Mouse (Mus musculus): ENCODE data around the gene H2-K1. TPM values are rescaled to one million over a fixed set of nuclear protein-coding genes. Genes with fewer than 3 reads are reported as not detected.

H2-K1 gene
- polyA plus RNA-seq, 1 experiment from 2014 or later, result 82.2 TPM

GRCm38 (mm10) chr17:33969394-33969793, 30.8 kb downstream of the H2-K1 start:
- Histone ChIP-seq H3K4me2 (ENCODE audit: low read length) (no peak overlapping the region), H3K27ac (no peak overlapping the region), H3K36me3 (ENCODE audit: insufficient read depth, low read length) (peaks cover 9% of the 10 kb centered on the region; the same call in 1 of the 2 replicates), H3K27me3 (ENCODE audit: insufficient read depth, low read length) (no peaks in the 10 kb centered on the region), H3K9ac (ENCODE audit: low read depth, low read length) (no peak overlapping the region), H3K9me3 (replicated peaks; ENCODE audit: low read length) (no peaks in the 10 kb centered on the region), H3K4me3 (replicated peaks; ENCODE audit: low read depth, low read length) (no peak overlapping the region), H3K4me1 (replicated peaks; ENCODE audit: insufficient read depth, low read length) (no peaks in the 10 kb centered on the region)
- WGBS, result 82% methylated on average over 4 of the region's 4 CpGs
- ATAC-seq (replicated peaks; ENCODE audit: low FRiP score, low read depth) (no peak), DNase-seq (ENCODE audit: low spot score) (no peak)
- TF ChIP-seq CTCF (IDR thresholded peaks at IDR 0.05; ENCODE audit: low read depth), result peak; percentile 39; the same call in 1 of the 2 replicates

- TF ChIP-seq CTCF (IDR thresholded peaks at IDR 0.05; ENCODE audit: low read depth), result peak; percentile 56; the same call in 1 of the 2 replicates
- peak; percentile 55 for ATAC-seq (replicated peaks; ENCODE audit: low FRiP score, low read depth)
- Histone ChIP-seq H3K9me3 (replicated peaks; ENCODE audit: low read length) (no peaks in the 10 kb centered on the region), H3K4me1 (replicated peaks; ENCODE audit: insufficient read depth, low read length) (no peaks in the 10 kb centered on the region), H3K4me3 (replicated peaks; ENCODE audit: low read depth, low read length) (no peak overlapping the region), H3K27ac (no peak overlapping the region), H3K9ac (ENCODE audit: low read depth, low read length) (no peak overlapping the region), H3K27me3 (ENCODE audit: insufficient read depth, low read length) (no peaks in the 10 kb centered on the region), H3K36me3 (ENCODE audit: insufficient read depth, low read length) (peaks cover 9% of the 10 kb centered on the region; the same call in 1 of the 2 replicates), H3K4me2 (ENCODE audit: low read length) (no peak overlapping the region)
- DNase-seq (ENCODE audit: low spot score), result peak; percentile 74
- WGBS, result 32% methylated on average over 5 of the region's 5 CpGs
These were observed 31.2 kb downstream of the H2-K1 start for GRCm38 (mm10) chr17:33968927-33969326.

- Histone ChIP-seq H3K9me3 (replicated peaks; ENCODE audit: low read length) (no peaks in the 10 kb centered on the region), H3K27ac (no peak overlapping the region), H3K36me3 (ENCODE audit: insufficient read depth, low read length) (peaks cover 9% of the 10 kb centered on the region; the same call in 1 of the 2 replicates), H3K9ac (ENCODE audit: low read depth, low read length) (no peak overlapping the region), H3K4me3 (replicated peaks; ENCODE audit: low read depth, low read length) (no peak overlapping the region), H3K4me2 (ENCODE audit: low read length) (no peak overlapping the region), H3K4me1 (replicated peaks; ENCODE audit: insufficient read depth, low read length) (no peaks in the 10 kb centered on the region), H3K27me3 (ENCODE audit: insufficient read depth, low read length) (no peaks in the 10 kb centered on the region)
- peak; percentile 93 for TF ChIP-seq CTCF (IDR thresholded peaks at IDR 0.05; ENCODE audit: low read depth)
- ATAC-seq (replicated peaks; ENCODE audit: low FRiP score, low read depth), result peak; percentile 56
- 3% methylated on average over 9 of the region's 9 CpGs for WGBS
- DNase-seq (ENCODE audit: low spot score), result peak; percentile 83
These were observed 31.7 kb downstream of the H2-K1 start for GRCm38 (mm10) chr17:33968489-33968888.

GRCm38 (mm10) chr17:33965846-33966550, 34.1 kb downstream of the H2-K1 start:
- whole genome bisulfite sequencing, result 85% methylated on average over 16 of the region's 16 CpGs
- Histone ChIP-seq H3K9me3 (replicated peaks; ENCODE audit: low read length) (no peaks in the 10 kb centered on the region), H3K27me3 (ENCODE audit: insufficient read depth, low read length) (no peaks in the 10 kb centered on the region), H3K36me3 (ENCODE audit: insufficient read depth, low read length) (peaks cover 28% of the 10 kb centered on the region), H3K27ac (no peak overlapping the region), H3K4me2 (ENCODE audit: low read length) (no peak overlapping the region), H3K9ac (ENCODE audit: low read depth, low read length) (no peak overlapping the region), H3K4me3 (replicated peaks; ENCODE audit: low read depth, low read length) (no peak overlapping the region), H3K4me1 (replicated peaks; ENCODE audit: insufficient read depth, low read length) (no peaks in the 10 kb centered on the region)
- TF ChIP-seq CTCF (IDR thresholded peaks at IDR 0.05; ENCODE audit: low read depth), result no peak
- DNase-seq (ENCODE audit: low spot score) (no peak), ATAC-seq (replicated peaks; ENCODE audit: low FRiP score, low read depth) (no peak)

DNA sequence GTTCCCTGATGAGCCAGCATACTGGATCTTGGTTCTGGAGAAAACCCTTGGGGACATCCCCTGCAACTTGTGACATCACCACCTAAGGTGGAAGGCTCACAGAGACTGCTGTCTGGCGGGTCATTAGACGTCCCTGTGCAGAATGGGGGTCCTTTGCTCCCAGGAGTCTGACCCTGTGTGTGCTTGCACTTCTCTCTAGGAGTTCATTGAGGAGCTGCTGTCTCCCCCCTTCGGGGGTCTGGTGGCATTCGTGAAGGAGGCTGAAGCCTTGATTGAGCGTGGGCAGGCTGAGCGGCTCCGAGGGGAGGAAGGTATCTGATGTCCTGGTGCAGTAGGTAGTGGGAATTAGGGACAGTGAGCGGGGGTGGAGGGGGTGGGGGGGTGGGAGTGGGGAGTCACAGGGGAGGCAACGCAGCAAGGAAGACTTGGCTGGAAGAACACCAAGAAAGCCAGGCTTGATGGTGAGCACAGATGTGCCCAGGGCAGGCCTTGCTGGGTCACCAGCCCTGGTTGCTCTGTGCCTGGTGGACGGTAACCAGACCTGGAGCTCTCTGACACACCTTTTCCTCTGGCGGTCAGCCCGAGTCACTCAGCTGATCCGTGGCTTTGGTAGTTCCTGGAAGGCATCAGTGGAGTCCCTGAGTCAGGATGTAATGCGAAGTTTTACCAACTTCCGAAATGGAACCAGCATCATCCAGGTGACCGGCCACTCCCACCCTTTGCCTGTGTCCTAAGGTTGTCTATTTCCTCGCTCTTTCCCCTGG, 34.9 kb downstream of the H2-K1 start:
- no peak overlapping the region for H3K4me3 ChIP-seq (replicated peaks; ENCODE audit: low read depth, low read length)
- H3K9ac ChIP-seq (ENCODE audit: low read depth, low read length), result no peak overlapping the region
- H3K36me3 ChIP-seq (ENCODE audit: insufficient read depth, low read length), result peaks cover 31% of the 10 kb centered on the region
- DNase-seq (ENCODE audit: low spot score) (no peak), ATAC-seq (replicated peaks; ENCODE audit: low FRiP score, low read depth) (no peak)
- no peaks in the 10 kb centered on the region for H3K4me1 ChIP-seq (replicated peaks; ENCODE audit: insufficient read depth, low read length)
- no peak overlapping the region for H3K4me2 ChIP-seq (ENCODE audit: low read length)
- no peak overlapping the region for H3K27ac ChIP-seq
- no peak for TF ChIP-seq CTCF (IDR thresholded peaks at IDR 0.05; ENCODE audit: low read depth)
- whole genome bisulfite sequencing, result 81% methylated on average over 17 of the region's 17 CpGs
- no peaks in the 10 kb centered on the region for H3K27me3 ChIP-seq (ENCODE audit: insufficient read depth, low read length)
- no peaks in the 10 kb centered on the region for H3K9me3 ChIP-seq (replicated peaks; ENCODE audit: low read length)

DNA sequence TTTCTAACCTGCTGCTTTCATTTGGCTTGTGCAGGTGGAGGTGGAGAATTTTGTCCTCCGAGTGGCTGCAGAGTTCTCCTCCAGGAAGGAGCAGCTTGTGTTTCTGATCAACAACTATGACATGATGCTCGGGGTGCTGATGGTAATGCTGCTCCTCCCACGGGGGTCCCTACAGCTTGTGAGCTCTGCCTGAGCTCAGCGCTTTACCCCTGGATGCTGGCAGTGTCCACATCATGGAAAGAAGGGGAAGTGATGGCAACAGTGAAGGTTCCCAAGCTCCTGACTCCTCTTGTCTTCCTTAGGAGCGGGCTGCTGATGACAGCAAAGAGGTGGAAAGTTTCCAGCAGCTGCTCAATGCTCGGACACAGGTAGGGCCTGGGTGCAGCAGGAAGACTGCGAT, 37.3 kb downstream of the H2-K1 start:
- H3K9ac ChIP-seq (ENCODE audit: low read depth, low read length), result no peak overlapping the region
- DNase-seq (ENCODE audit: low spot score) (no peak), ATAC-seq (replicated peaks; ENCODE audit: low FRiP score, low read depth) (no peak)
- H3K27ac ChIP-seq, result no peak overlapping the region
- TF ChIP-seq CTCF (IDR thresholded peaks at IDR 0.05; ENCODE audit: low read depth), result no peak
- no peak overlapping the region for H3K4me3 ChIP-seq (replicated peaks; ENCODE audit: low read depth, low read length)
- H3K27me3 ChIP-seq (ENCODE audit: insufficient read depth, low read length), result no peaks in the 10 kb centered on the region
- H3K9me3 ChIP-seq (replicated peaks; ENCODE audit: low read length), result no peaks in the 10 kb centered on the region
- no peaks in the 10 kb centered on the region for H3K4me1 ChIP-seq (replicated peaks; ENCODE audit: insufficient read depth, low read length)
- 92% methylated on average over 7 of the region's 7 CpGs for WGBS
- H3K36me3 ChIP-seq (ENCODE audit: insufficient read depth, low read length), result peaks cover 50% of the 10 kb centered on the region
- H3K4me2 ChIP-seq (ENCODE audit: low read length), result no peak overlapping the region

Data from kidney, postnatal 0 days (tissue).